Mouse (Mus musculus): ENCODE results near the gene Tmem245.

Tmem245 gene

DNA sequence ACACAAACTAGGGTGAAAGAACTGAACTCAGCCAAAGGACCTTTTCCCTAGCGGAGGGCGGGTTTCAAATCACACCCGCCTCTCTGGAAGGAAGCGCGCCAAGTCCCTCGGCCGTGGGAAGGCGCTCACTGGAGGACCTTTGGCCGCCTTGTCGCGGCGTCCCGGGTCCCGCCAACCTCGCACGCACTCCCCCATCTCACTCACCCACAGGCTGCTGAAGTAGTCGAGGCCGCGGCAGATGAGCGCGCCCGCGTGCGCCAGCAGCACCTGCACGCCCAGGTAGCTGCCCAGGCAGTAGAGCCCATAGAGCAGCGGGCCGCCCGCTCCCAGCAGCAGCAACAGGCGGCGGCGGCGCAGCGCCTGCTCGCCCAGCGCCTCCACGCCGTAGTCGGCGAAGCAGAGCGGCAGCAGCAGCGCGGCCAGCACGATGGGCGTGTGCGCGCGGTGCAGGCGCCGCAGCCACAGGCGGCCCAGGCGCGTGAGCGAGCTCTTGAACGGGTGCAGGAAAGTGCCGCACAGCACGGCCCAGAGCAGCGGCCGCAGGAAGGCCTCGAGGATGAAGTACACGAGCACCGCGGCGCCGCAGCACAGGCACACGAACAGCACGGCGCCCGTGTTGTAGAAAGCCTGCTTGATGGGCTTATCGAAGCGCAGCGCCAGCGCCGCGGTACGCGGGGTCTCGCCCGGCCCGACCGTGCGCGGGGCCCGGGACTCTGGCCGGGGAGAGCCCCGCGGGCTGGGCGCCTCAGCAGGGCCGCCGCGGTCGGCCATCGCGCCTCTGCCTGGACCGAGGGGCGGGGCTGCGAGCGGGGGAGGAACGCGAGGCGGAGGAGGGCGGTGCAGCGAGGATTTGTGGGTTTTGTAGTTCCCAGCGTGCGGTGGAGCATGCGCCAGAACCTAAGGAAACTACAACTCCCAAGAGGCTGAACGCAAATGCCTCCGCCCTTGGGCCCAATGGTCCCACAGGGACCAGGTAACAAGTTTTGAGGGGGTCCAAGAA is at the start of gene Tmem245:
Tmem245 (minus strand) TSS at position 797 of the 1,000 bp plus-strand sequence.
- peak; percentile 94 for DNase-seq

DNA sequence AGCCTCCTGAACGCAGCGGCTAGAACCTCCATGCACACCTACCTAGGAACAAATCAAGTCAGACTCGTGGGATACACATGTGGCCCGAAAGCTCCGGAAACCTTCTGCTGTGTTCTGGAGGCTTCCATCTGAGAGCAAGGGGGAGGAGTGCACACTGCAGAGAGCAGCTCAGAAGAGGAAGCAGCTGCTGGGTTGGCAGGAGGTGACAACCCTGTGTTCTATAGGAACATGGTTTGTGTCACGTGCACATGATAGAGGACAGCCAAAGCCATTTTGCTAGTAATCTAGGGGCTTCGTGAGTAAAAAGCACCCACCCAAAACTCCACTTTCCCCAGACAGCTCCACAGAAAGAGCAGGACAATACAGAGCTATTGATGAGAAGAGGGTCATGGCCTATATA is 46.1 kb upstream of the Tmem245 start:
- no peak for DNase-seq

DNA sequence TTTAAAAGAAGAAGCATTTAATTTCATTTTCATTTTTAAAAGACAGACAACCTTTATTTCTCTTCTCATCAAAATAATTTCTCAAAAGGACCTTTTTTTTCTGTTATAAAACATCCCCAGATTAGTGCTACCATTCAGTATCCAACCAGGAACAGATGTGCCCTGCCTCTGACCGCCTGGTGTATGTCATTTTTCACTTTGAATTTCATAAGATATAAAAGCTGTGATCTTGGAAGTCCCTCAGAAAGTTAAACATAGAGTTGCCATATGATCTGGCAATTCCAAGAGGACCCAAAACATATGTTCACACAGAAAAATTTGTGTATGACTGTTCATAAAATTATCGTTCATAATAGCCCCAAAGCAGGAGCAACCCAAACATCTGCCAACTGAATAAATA is 44.7 kb upstream of the Tmem245 start:
- DNase-seq = no peak

DNA sequence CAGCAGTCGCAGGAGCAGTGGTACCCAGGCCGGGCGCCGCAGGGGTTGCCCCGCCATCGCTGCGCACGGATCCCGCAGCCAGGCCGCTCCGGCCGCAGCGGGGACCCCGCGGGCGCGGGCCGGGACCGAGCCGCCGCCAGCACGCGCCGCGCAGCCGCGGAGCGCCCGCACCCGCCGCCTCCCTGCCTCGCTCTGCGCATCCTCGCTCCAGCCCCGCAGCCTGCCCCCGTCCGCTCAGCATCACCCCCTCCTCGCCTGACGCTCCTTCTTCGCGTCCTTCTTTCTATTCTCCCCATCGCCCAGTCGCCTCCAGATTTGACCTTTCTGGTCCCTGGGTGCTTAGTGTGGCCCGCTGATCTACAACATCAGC is 43.0 kb upstream of the Tmem245 start, which contains the start of gene Frrs1l:
Frrs1l (minus strand) TSS at position 177 of the 370 bp plus-strand sequence.
- peak; percentile 48 for DNase-seq

DNA sequence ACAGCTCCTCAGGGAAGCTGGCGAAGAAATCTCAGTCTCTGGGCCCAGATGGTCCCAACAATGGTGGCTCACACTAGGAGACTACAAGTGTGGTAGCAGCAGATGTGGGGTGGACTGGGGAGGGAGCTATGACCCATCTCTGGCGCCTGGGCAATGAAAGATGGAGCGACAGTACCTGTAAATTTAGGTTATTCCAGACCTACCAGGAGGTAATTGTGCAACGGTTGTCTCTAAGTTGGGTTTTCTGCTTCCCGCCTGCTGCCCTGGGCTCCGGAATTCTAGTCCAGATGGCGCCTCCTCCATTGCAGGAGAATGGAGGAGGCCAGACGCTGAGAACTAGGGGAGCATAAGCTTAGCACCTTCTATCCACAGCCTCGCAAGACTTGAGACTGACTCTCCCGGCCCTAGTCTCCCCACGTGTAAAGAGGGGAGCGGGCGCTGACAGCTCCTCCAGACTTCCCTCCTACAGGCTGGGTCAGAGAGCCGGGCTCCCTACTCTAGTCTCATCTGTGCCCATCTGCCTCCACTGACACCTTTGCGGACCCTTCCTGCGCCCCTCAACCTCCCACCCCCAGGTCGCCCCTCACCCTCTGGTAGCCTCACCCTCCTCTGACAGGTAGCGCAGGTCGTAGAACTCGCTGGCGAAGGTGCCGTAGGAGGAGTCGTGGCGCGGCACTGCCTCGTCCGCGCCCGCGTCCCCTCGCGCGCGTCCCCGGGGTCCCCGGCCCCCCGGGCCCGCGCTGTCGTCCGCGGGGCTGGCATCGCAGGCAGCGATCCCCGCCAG is 42.4 kb upstream of the Tmem245 start:
- DNase-seq = peak; percentile 45

DNA sequence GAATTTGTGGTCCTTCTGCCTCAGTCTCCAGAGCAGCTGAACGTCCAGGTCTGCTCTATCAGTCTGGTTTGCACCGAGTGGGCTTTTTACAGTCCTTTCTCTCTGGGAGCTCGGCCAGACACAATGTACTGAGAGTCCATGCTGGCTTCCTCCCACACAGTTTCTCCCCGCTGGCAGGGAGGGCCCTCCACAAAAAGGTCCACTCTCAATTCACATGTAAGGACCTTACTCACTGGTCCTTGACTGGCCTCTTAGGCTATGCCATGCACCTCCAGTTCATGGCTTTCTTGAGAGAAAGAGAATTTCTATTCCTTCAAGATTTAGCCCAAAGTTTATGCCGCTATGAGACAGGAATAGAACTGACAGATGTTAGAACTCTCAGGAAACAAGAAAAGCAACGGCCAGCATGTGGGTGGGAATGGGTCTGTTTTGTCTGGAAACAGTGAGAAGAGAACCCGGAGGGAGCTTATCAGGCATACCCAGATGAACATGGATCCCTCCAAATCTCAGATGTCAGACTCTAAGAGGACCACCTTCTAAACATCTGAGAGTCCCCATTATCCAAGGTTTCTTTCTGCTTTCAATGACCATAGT is 18.4 kb upstream of the Tmem245 start:
- peak; percentile 39 for DNase-seq

DNA sequence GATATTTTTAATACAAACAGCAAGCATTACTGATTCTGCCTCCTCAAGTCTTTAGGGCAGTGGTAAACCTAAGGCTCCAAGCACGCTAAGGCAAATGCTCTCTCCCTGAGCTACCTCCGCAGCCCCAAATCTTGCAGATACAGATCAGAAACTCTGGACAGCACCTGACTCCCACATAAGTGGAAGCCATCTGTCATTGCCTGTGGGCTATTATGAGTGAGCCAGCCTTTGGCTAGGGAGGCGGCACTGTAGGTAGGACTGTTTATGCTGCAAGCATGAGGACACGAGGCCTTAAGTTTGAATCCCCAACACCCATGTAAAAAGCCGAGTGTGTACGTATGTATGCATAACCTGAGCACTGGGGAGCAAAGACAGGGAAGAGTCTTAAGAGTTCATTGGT is 16.4 kb upstream of the Tmem245 start:
- no peak for DNase-seq

DNA sequence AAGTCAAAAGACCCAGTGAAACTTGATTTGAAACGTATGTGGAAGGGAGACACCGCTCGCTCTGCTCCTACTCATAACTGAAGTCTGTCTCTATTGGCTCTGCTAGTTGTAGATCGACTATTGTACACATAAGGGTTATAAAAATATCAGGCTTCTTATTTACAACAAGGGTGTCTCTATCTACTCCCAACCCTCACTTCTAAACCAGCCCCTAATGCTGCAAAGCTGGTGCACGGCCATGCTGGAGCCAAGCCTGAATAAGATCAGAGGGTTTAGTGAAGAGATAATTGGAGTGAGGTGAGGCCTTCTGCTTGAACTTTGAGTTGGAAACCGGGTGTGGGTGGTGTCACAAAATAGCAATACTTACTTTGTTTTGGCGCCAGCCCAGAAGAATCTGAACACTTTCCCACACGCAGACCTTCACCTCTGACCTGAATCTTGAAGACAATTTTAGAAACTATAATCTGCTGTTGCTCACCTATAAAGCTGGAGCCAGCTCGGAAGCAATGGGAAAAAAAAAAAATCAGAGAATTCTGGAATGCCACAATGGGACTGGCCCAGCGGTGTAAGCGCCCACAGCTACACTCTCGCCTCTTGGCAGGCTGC is 14.2 kb upstream of the Tmem245 start:
- no peak for DNase-seq

DNA sequence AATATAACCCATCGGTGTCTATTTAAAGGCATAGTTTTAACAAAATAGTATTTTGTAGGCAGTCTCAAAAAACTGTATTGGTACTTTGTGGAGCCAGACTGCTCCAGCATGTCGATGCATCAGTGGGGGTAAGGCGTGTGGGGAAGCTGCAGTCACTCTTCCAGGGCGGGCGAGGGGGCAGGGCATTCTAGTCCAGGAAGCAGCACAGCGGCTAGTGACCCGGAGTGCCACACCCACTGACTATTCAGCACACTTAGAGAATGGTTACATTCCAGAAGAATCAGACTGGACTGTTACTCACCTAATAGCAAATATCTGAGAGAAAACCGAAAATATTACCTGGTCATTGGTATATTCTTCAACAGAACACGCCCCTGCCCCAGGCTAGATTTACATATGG is 10.3 kb upstream of the Tmem245 start:
- DNase-seq = no peak

DNA sequence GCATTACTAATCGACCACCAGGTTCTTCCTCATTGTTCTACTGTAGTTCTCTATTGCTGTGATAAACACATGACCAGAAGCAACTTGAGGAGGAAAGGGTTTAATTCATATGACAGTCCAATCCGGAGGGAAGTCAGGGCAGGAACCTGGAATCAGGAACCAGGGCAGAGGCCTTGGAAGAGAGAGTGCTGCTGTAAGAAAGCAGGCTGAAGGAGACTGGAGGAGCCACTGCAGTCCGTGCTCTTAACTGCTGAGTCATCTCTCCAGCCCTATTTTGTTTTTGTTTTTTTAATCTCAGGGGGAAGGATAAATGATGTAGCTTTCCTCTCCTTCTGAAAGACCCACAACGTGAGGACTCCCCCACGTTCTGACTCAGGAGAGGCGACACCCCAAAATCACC is 6.0 kb upstream of the Tmem245 start:
- no peak for DNase-seq

DNA sequence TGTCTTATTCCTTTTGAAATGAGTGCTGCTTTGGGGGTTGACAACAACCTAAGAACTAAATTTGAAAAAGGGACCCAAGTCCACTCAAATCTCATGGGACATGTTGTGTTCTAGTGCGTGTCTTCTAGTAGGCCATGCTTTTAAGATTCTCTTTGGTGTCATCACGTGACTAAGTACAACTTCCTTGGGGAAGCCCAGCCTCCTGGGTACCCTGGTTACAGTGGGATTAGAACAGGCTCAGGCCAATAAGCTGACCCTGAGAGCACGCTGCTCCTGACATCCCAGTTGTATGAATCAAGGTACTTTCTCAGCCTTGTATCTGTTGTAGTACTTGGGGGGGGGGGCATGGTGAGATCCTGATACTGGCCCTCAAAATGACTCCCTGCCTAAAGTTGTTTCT is 4.5 kb upstream of the Tmem245 start:
- DNase-seq = no peak

DNA sequence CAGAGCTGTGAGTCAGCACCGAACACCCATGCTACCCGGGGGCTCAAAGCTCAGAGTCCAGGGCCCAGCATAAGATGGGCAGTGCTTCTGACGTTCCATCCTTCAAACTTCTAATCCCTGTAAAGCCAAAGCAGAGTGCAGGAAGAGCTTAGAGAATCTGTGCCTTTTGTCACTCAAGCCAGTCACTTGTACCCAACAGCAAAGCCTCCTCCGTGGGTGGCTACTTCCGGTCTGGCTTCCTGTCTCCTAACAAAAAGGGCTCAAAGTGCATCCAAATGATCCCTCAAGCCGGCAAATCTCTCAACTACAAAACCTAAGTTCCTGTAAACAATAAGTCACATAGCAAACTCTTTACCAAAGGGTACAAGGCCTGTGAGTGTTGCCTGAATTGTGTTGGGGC is 2.3 kb upstream of the Tmem245 start:
- no peak for DNase-seq

DNA sequence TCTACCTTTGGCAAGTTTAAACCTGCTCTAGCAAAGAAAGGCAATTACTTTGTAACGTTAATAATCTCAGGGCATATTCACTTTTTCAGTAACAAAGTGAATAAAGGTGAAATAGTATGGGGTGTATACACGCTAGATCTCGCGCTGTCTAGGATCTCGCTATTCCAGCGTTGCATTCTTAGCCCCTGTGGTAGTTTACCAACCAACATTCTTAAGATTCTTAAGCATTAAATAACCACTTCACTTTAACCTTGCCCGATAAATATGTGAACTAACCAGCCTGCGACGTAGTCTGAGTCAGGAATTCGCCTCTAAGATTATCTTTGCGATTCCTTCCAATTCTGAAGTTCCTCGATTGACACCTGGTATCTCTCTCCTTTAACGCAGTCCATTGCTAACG is 1.1 kb downstream of the Tmem245 start:
- DNase-seq = no peak

DNA sequence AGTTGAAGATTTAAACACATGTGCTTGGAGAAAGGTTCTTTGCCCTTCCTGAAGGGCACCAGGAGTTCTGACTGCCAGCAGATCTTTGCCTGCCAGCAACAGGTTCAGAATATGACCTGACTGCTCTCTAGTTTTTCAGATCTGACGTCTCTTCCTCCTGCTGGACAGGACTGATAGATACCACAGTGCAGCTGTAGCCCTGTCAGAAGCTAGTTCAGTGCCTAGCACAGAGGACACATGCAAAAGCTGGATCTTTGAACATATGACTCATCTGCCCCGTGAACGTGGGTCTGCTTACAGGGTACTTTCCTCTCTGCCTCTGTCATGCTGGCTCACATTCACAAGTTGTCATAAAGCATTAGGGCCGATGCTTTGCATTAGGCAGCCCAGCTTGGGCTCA is 3.0 kb downstream of the Tmem245 start:
- DNase-seq = no peak

DNA sequence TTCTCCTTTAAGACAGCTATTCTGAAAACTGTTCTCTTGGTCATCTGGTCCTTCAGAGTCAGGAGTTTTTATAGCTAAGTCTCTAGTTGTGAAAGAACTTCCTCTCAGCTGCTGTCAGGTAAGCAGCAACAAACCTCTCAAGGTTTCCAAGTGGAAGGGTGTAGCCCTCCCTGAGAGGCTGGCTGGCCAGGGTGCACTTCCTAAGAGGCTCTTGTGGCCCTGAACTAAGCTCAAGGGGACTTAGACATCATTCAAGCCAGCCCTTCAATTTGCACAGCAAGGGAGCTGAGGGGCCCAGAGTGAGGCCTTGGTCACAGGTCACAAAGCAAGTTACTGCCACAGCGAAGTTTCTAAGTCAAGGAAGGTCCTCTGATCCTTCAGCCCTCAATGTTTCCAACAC is 4.0 kb downstream of the Tmem245 start:
- DNase-seq = no peak

DNA sequence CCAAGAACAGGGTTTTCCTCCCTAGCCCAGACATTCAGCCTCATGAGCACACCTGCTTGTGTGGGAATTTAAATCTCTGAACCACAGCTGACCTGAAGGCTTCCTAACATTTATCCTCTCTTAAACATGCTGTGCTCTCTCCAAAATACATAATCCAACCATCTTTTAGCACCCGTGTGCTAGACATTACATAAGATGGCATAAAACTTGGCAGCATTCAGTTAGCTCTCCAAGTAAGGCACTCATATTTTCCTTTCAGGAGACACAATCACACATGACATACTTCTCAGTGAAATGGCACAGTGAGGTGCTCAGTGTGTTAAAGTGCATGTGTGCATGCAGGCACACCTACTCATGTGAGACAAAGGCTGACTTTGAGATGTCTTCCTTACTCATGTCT is 4.7 kb downstream of the Tmem245 start:
- DNase-seq = no peak

DNA sequence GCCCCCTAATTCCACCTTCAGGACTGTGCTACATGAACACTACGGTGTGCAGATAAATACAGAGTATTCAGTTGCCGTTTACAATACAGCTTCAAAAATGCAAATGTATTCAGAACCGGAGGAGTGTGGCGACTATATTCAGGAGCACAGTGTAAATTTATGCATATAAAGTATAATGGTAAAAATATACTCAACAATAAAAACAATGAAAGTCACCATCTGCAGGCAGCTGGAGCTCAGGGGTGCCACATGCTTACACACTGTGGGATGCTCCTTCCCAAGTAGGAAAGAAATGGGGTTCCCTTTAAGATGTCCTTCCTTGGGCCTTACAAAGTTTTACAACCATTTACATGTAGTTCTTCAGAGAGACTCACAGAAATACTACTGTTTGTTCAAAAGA is 5.8 kb downstream of the Tmem245 start:
- no peak for DNase-seq

DNA sequence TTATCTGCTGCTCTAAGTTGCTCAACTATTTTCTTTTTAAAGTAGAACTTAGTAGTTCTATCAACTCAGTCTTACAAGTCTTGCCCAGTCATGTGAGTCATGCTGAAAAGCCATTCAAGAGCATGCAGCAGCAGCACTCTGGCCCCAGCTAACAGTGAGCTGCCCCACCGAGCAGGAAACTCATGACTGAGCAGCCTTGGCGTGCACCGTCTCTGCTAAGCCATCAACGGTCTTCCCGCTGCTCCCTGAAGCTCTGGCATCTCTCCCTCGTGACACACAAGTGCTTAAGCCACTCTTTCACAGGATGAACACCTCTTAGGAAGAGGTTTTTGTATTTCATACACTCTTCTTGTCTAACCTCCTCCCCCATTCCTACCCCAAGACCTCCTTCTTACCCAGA is 10.1 kb downstream of the Tmem245 start:
- DNase-seq = no peak

DNA sequence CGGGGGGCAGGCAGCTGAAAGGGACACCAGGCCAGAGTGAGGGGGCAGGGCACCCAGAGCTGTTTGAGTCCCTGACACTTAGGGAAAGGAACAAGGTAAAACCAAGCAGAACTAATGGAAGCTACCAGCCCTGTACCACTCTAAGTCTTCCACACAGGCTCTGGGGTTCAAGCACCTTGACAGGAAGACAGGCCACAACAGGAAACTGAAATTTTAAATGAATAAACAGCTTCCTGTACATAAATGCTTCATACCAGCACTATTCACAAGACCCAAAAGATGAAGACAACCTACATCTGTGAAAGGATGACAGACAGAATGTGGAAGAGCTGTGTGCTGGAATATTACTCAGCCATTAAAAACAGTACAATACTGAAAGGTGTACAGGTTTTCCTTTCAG is 11.9 kb downstream of the Tmem245 start:
- DNase-seq = no peak

DNA sequence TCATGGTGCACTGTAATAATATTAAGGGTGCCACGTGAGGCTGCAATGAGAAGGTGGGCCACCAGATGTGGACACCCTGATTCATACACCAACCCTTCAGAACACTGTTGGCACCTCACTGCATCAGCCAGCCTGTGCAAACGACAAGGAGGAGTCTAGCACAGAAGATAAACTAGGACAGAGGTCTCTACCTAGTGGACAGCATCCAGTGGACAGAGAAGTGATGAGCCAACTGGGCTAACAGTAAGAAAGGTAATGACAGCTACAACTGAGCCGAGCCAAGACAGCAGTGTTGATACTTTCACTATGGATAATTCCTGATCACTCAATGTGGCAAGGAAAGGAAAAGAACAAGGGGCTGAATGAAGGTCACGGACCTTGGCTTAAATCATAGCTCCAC is 14.1 kb downstream of the Tmem245 start:
- DNase-seq = no peak

DNA sequence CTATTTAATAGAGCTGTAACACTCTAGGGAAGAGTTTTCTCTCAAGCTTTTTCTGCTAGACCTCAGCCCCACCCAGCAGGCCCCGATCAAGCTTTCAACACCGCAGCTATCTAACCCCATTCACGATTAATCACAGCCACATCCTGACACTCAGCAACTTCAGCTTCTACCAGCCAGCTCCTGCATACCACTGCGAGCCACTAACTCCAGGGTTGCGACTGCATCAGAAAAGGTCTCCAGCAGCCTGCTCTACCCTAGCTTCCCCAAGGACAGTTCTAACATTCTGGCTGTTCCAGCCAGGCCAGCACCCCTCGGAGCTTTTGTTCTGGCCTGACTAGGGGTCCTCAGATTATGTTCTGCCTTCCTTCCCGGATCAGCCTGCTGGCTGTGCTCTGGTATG is 15.1 kb downstream of the Tmem245 start:
- no peak for DNase-seq

DNA sequence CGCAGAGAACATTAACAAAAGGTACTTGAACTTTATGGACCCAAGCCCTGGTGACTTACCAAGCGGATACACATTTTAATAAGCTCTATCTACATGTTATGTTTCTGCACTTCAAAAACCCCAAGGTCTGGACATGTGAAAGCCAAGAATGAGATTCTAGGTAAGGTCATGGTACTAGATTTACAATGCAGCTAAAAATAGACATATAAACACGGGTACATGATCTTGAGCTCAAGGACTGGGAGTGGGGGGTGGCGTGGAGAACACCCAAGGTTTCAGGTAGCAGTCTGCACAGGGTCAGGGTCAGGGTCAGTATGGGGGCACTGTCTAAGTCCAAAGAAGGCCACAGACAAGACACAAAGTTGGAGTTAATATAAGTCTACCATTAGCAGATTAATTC is 16.9 kb downstream of the Tmem245 start:
- no peak for DNase-seq

DNA sequence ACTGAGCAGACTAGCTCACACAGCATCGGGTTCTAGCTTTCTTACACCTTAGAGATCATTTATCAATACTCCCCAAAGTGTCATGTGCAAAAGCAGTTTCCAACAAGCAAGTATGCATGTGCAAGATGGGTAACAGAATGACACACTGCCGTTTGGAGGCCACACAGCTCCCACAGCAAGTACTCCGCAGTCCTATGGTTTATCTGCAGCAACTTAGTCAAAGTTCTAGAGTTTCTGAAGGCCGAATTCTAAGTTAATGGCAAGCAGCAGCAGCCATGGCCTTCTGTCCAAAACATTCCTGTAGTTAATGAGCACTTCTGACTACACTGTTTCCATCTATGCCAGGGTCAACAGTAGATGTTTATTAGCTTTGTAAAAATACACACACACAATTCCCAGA is 20.3 kb downstream of the Tmem245 start:
- DNase-seq = no peak

Measured in layer of hippocampus, adult 9-11 months (tissue).